Mouse (Mus musculus) liver, adult 2 months (tissue): ENCODE measurements around the gene Zbtb32.

ENCODE experiments used
- CTCF ChIP-seq: fragments of 200-500 bp; IDR thresholded peaks from 2 replicates; pipeline ENCODE4 v1.5.1; 2011; ENCODE audit warnings: low read depth, low read length, control low read depth
- POLR2A ChIP-seq: fragments of 200-500 bp; IDR thresholded peaks from 2 replicates; pipeline ENCODE4 v1.6.1; 2011; ENCODE audit warnings: low read length, control low read depth; ENCODE audit not compliant: insufficient read depth; ENCODE audit errors: extremely low read depth

GRCm38 (mm10) chr7:30550603-30551002 is 48.1 kb downstream of the Zbtb32 start:
- TF ChIP-seq POLR2A (no peak), CTCF (no peak)
